Mouse (Mus musculus) heart, embryonic 14.5 days (tissue): ENCODE measurements at regions not wholly inside any gene's neighbourhood (a gene's known extent, or its start where the extent isn't known, plus 50 kb on each side); places are given as distances from the start of the nearest gene placed in this dataset.

Experiments
- ATAC-seq: fragments of 200-750 bp; cut with Nextera tagmentation; 2 replicates; pipeline ENCODE4 v1.8.0; 2017; ENCODE audit warnings: low read depth, moderate TSS enrichment; ENCODE audit not compliant: insufficient number of reproducible peaks, insufficient read depth, low FRiP score
- H3K27ac ChIP-seq, 2 experiments: fragments of 200-500 bp in 1 of 2; fragments of 300-500 bp in 1 of 2; sonication (generic) in 1 of 2; replicated peaks in 1 of 2; 2 replicates each; pipeline ENCODE4 v1.5.1; 2012 to 2014; ENCODE audit warnings: low read depth in 2 of 2, low read length in 2 of 2, control low read depth in 1 of 2, mild to moderate bottlenecking in 1 of 2, mixed read lengths in 1 of 2; ENCODE audit not compliant: control insufficient read depth in 1 of 2, insufficient read depth in 1 of 2
- H3K27me3 ChIP-seq: fragments of 300-500 bp; sonication (generic); 2 replicates; pipeline ENCODE4 v1.6.1; 2014; ENCODE audit warnings: mild to moderate bottlenecking, low read length, control low read depth; ENCODE audit not compliant: control insufficient read depth, insufficient read depth
- H3K36me3 ChIP-seq: fragments of 300-500 bp; sonication (generic); 2 replicates; pipeline ENCODE4 v1.6.1; 2014; ENCODE audit warnings: mild to moderate bottlenecking, control low read depth, low read length, mixed read lengths; ENCODE audit not compliant: control insufficient read depth, insufficient read depth
- H3K4me1 ChIP-seq, 2 experiments: fragments of 200-500 bp in 1 of 2; fragments of 300-500 bp in 1 of 2; sonication (generic) in 1 of 2; 2 replicates each; pipeline ENCODE4 v1.6.1; 2012 to 2014; ENCODE audit warnings: low read length in 2 of 2, control low read depth in 1 of 2, mixed read lengths in 1 of 2; ENCODE audit not compliant: control insufficient read depth in 2 of 2, insufficient read depth in 2 of 2
- H3K4me2 ChIP-seq: fragments of 300-500 bp; sonication (generic); 2 replicates; pipeline ENCODE4 v1.6.1; 2014; ENCODE audit warnings: mild to moderate bottlenecking, low read length
- H3K4me3 ChIP-seq, 2 experiments: fragments of 200-500 bp in 1 of 2; fragments of 300-500 bp in 1 of 2; sonication (generic) in 1 of 2; 2 replicates each; pipeline ENCODE4 v1.5.1; 2012 to 2014; ENCODE audit warnings: low read length in 2 of 2, mild to moderate bottlenecking in 2 of 2, control low read depth in 1 of 2, low read depth in 1 of 2, moderate library complexity in 1 of 2; ENCODE audit not compliant: control insufficient read depth in 1 of 2, insufficient read depth in 1 of 2
- H3K9ac ChIP-seq: fragments of 300-500 bp; sonication (generic); 2 replicates; pipeline ENCODE4 v1.6.1; 2014; ENCODE audit warnings: mild to moderate bottlenecking, low read length
- H3K9me3 ChIP-seq: fragments of 300-500 bp; sonication (generic); 2 replicates; pipeline ENCODE4 v1.6.1; 2016; ENCODE audit warnings: low read length, control low read depth; ENCODE audit not compliant: control insufficient read depth
- WGBS: fragments of 180-500 bp; shearing (Covaris S2); extraction: QIAGEN DNeasy Blood & Tissue Kit; methylation state at CpG from one replicate; pipeline ENCODE4 v1.1.7; 2014; 5-methylcytosine and 5-hydroxymethylcytosine counted together

DNA sequence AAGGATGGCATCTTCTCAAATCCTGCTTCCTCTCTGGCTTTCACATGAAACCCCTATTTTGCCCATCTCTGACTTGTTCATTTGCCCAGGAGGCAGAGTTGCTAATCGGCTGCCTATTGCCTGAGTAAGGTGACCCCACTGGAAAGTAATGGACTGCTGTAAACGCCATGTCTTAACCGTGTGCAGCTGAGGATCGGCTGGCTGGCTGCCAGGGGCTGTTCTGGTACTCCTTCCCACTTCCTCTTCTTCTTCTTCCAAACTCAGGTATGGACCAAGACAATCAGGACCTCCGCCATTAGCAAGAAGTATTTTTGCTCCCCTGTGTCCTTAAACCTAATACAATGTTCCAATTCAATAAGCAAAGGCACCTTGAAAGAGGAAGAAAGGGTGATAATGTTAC is 177.6 kb upstream of the Spaca1 start:
- Histone ChIP-seq H3K27ac (no peak overlapping the region), H3K36me3 (no peaks in the 10 kb centered on the region), H3K9me3 (no peaks in the 10 kb centered on the region), H3K4me1 (no peaks in the 10 kb centered on the region), H3K4me3 (no peak overlapping the region), H3K9ac (no peak overlapping the region), H3K4me2 (no peak overlapping the region), H3K27me3 (no peaks in the 10 kb centered on the region)
- WGBS: 69% methylated on average over 5 of the region's 5 CpGs
- no peak for ATAC-seq

GRCm38 (mm10) chr4:34231270-34231669 is 181.3 kb upstream of the Spaca1 start:
- WGBS: under 1% methylated on average over 3 of the region's 3 CpGs
- ATAC-seq: no peak
- H3K4me1 ChIP-seq: no peaks in the 10 kb centered on the region

DNA sequence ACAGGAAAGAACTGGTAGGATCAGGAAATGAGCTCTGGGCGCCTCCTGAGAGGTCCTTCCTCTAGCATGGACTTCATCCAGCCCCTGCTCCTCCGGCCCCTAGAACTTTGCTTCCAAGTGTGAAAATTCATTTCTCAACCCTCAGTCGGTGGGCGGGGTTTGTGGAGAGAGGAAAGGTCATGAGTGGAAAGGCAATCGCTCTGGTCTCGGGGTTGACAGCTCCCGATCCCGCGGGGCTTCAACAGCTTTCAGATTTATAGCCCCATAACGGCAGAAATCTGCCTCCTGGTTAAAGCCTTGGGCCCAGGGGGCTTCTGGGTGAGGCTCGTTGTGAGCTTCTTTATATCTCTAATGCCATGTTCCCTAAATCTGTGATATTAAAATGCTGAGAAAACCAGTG is 184.2 kb upstream of the Spaca1 start:
- H3K27ac ChIP-seq: no peak overlapping the region
- no peak overlapping the region for H3K4me3 ChIP-seq
- H3K4me1 ChIP-seq: no peaks in the 10 kb centered on the region
- no peaks in the 10 kb centered on the region for H3K9me3 ChIP-seq
- no peak overlapping the region for H3K9ac ChIP-seq
- H3K27me3 ChIP-seq: no peaks in the 10 kb centered on the region
- ATAC-seq: no peak
- WGBS: 78% methylated on average over 11 of the region's 11 CpGs
- H3K36me3 ChIP-seq: no peaks in the 10 kb centered on the region
- H3K4me2 ChIP-seq: no peak overlapping the region

More at GRCm38 (mm10) chr4:34231270-34231669, 181.3 kb upstream of the Spaca1 start:
- H3K27me3 ChIP-seq: no peaks in the 10 kb centered on the region
- H3K9ac ChIP-seq: no peak overlapping the region
- no peak overlapping the region for H3K4me2 ChIP-seq
- no peaks in the 10 kb centered on the region for H3K9me3 ChIP-seq
- H3K36me3 ChIP-seq: no peaks in the 10 kb centered on the region
- H3K27ac ChIP-seq: no peak overlapping the region
- H3K4me3 ChIP-seq: no peak overlapping the region

DNA sequence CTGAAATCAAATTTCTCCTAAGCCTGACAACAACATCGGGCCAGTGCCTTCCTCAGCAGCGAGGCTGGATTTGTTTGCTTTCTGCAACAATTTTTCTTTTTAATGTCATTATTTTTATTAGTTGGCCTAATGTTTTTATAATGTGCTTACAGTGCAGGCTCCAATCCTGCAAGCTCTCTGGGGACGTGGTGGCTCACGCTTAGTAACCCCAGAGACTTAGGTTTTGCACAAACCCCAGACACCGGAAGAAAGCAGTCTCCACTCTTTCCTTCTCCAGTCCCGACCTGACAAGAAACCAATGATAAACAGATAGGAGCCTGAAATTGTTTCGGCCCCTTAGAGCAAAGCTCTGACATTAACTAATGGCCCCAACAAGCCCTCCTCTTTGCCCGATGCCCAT is 184.7 kb upstream of the Spaca1 start:
- H3K27ac ChIP-seq: no peak overlapping the region
- H3K4me2 ChIP-seq: no peak overlapping the region
- H3K36me3 ChIP-seq: no peaks in the 10 kb centered on the region
- H3K27me3 ChIP-seq: no peaks in the 10 kb centered on the region
- no peak overlapping the region for H3K4me3 ChIP-seq
- no peaks in the 10 kb centered on the region for H3K4me1 ChIP-seq
- no peak overlapping the region for H3K9ac ChIP-seq
- H3K9me3 ChIP-seq: no peaks in the 10 kb centered on the region
- 70% methylated on average over 8 of the region's 8 CpGs for WGBS
- ATAC-seq: no peak

- H3K27ac ChIP-seq: no peak overlapping the region
- H3K9me3 ChIP-seq: no peaks in the 10 kb centered on the region
- no peak overlapping the region for H3K4me2 ChIP-seq
- no peak for ATAC-seq
- H3K36me3 ChIP-seq: no peaks in the 10 kb centered on the region
- no peak overlapping the region for H3K4me3 ChIP-seq
- H3K9ac ChIP-seq: no peak overlapping the region
- H3K27me3 ChIP-seq: no peaks in the 10 kb centered on the region
- 83% methylated on average over 3 of the region's 3 CpGs for WGBS
- no peaks in the 10 kb centered on the region for H3K4me1 ChIP-seq
These were observed 187.8 kb upstream of the Spaca1 start for GRCm38 (mm10) chr4:34237791-34238190.

DNA sequence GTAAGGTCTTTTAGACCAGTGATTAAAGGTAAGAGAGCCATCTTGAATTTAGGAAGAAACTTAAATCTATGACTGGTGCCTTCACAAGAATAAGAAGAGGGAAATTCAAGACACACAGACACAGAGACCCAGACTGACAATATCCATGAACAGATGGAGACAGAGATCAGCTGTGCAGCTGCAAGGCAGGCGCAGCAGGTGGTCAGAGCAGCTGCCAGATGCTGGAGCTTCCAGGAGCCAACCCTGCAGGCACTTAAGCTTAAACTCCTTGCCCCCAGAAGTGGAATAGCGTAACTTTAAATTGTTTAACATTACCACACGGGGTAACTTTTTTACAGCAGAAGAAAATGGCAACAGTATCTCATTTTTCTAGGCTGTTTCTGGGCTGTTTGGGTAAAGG is 189.6 kb upstream of the Spaca1 start:
- H3K4me3 ChIP-seq: no peak overlapping the region
- H3K36me3 ChIP-seq: no peaks in the 10 kb centered on the region
- H3K4me2 ChIP-seq: no peak overlapping the region
- H3K27me3 ChIP-seq: no peaks in the 10 kb centered on the region
- no peaks in the 10 kb centered on the region for H3K4me1 ChIP-seq
- 61% methylated on average over 3 of the region's 3 CpGs for WGBS
- no peak for ATAC-seq
- no peak overlapping the region for H3K27ac ChIP-seq
- no peak overlapping the region for H3K9ac ChIP-seq
- H3K9me3 ChIP-seq: no peaks in the 10 kb centered on the region

DNA sequence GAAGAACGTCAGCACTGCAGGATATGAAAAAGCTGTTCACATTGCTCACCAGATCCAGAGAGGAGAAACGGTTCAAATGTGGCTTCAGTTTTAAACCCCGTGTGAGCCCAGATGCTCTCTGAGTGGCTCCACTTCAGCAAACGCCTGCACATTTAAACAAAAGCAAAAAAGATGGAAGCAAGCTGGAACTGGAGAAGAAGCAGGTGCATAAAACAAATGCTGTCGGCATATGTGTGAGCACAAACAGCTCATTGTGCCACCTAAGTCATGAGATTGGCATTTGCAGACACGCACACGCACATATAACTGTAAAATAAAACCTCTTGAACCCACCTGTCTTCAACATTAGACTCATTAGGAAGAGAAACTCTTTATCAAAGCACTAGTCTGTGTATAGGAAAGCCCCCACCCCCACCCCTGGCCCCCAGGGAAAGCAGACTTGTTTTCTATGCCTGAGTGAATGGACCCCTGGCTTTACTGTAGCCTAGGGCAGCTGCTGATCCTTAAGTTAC is 191.1 kb upstream of the Spaca1 start:
- no peak for ATAC-seq
- no peaks in the 10 kb centered on the region for H3K9me3 ChIP-seq
- no peaks in the 10 kb centered on the region for H3K36me3 ChIP-seq
- H3K4me1 ChIP-seq: no peaks in the 10 kb centered on the region
- no peak overlapping the region for H3K9ac ChIP-seq
- no peak overlapping the region for H3K27ac ChIP-seq
- 59% methylated on average over 7 of the region's 7 CpGs for WGBS
- H3K4me2 ChIP-seq: no peak overlapping the region
- no peak overlapping the region for H3K4me3 ChIP-seq
- H3K27me3 ChIP-seq: no peaks in the 10 kb centered on the region

DNA sequence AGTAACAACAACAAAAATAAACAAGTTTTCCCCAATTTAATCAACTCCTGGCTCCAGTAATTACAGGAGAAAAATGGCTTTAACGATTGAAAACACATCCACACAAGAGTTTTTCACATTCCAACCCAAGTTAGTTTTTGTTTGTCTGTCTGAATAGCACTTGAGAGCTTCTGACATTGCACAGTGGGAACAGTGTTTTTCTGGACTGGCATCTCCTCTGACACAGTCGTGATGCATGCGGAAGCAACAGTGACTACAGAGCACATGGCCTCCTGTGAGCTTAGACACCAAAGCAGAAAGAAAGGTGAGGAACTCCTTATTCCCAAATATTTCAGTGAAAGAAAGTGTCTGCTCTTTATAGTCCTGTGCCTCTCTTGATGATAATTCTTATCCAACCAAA is 191.7 kb upstream of the Spaca1 start:
- ATAC-seq: no peak
- Histone ChIP-seq H3K9me3 (no peaks in the 10 kb centered on the region), H3K4me1 (no peaks in the 10 kb centered on the region), H3K4me2 (no peak overlapping the region), H3K27ac (no peak overlapping the region), H3K27me3 (no peaks in the 10 kb centered on the region), H3K36me3 (no peaks in the 10 kb centered on the region), H3K9ac (no peak overlapping the region), H3K4me3 (no peak overlapping the region)
- 57% methylated on average over 3 of the region's 3 CpGs for WGBS
